In genomic region chr5:121385461-121386119, GRCm38 (mm10) we compare ENCODE assay signal across 8 mouse cellular contexts. TPM values are rescaled to one million over a fixed set of nuclear protein-coding genes. Genes with fewer than 3 reads are reported as not detected.
A peak's percentile ranks its signal among the peaks of the same experiment; 100 is the strongest.
DNase-seq lines count a peak whose midpoint lies in the region; ATAC-seq and TF ChIP-seq lines count a peak whose summit lies in the region.

TSS of gene Trafd1 (minus strand) at chr5:121385632.

- peaks cover 27% of the 10 kb centered on the region for H3K36me3 ChIP-seq in heart, embryonic 10.5 days
- peaks cover 13% of the 10 kb centered on the region for H3K36me3 ChIP-seq in kidney, embryonic 16.5 days (ENCODE audit: insufficient read depth, low read length)
- H3K36me3 ChIP-seq in liver, adult 2 months (ENCODE audit: control insufficient read depth, insufficient read depth, low read length): peaks cover 6% of the 10 kb centered on the region
- H3K36me3 ChIP-seq in myocyte (ENCODE audit: control insufficient read depth, insufficient read depth): no peaks in the 10 kb centered on the region
- H3K36me3 ChIP-seq in splenic B cell, adult 2 months (ENCODE audit: control insufficient read depth, insufficient read depth, low read length, poor library complexity, severe bottlenecking): 0 out of 2 replicates have a peak, but pooled peaks cover 3% of the 10 kb centered on the region

- no peak for TF ChIP-seq POLR2A in bone marrow macrophage, adult 2 months (IDR thresholded peaks at IDR 0.05; ENCODE audit: borderline replicate concordance, low read depth, low read length)
- TF ChIP-seq POLR2A in embryonic fibroblast, embryonic 13.5 days (IDR thresholded peaks at IDR 0.05; ENCODE audit: low read depth, low read length): peak; percentile 63
- TF ChIP-seq POLR2A in liver, adult 2 months (IDR thresholded peaks at IDR 0.05; ENCODE audit: extremely low read depth, insufficient read depth, low read length): 0 out of 2 replicates have a peak, but pooled peaks have one; percentile 22
- TF ChIP-seq POLR2A in myocyte (IDR thresholded peaks at IDR 0.05; ENCODE audit: insufficient read length, low read depth): peak; percentile 87

- peak; percentile 93 for DNase-seq in A20 (ENCODE audit: low read depth, low spot score)
- DNase-seq in heart, embryonic 10.5 days (ENCODE audit: low spot score): peak; percentile 98
- DNase-seq in liver, adult 2 months (ENCODE audit: extremely low read depth, low read depth, low spot score): peak; percentile 89
- DNase-seq in splenic B cell, adult 2 months (ENCODE audit: low read depth, low spot score): peak; percentile 93

- H3K4me2 ChIP-seq in kidney, embryonic 16.5 days (replicated peaks; ENCODE audit: low read depth, low read length): peak within 1 kb of the TSS; percentile 78
- peak within 1 kb of the TSS; percentile 77 for H3K4me2 ChIP-seq in myocyte (ENCODE audit: low read depth)

- H3K27me3 ChIP-seq in heart, embryonic 10.5 days (ENCODE audit: insufficient read depth, poor library complexity, severe bottlenecking): no peaks in the 10 kb centered on the region
- no peaks in the 10 kb centered on the region; the same call in 1 of the 2 replicates for H3K27me3 ChIP-seq in kidney, embryonic 16.5 days (ENCODE audit: insufficient read depth, low read length)
- no peaks in the 10 kb centered on the region for H3K27me3 ChIP-seq in liver, adult 2 months (ENCODE audit: control insufficient read depth, insufficient read depth, low read length)
- no peaks in the 10 kb centered on the region for H3K27me3 ChIP-seq in myocyte (ENCODE audit: control insufficient read depth, insufficient read depth, insufficient read length)
- H3K27me3 ChIP-seq in splenic B cell, adult 2 months (ENCODE audit: control insufficient read depth, insufficient read depth, low read length, poor library complexity, severe bottlenecking): no peaks in the 10 kb centered on the region

- H3K4me1 ChIP-seq in bone marrow macrophage, adult 2 months (ENCODE audit: control insufficient read depth, insufficient read depth, low read length): peaks cover 31% of the 10 kb centered on the region
- 0 out of 2 replicates have a peak, but pooled peaks cover 3% of the 10 kb centered on the region for H3K4me1 ChIP-seq in embryonic fibroblast, embryonic 13.5 days (ENCODE audit: control insufficient read depth, insufficient read depth, low read length)
- H3K4me1 ChIP-seq in heart, embryonic 10.5 days: peaks cover 3% of the 10 kb centered on the region; the same call in 1 of the 2 replicates
- peaks cover 15% of the 10 kb centered on the region; the same call in 1 of the 2 replicates for H3K4me1 ChIP-seq in kidney, embryonic 16.5 days (ENCODE audit: insufficient read depth, low read length)
- peaks cover 15% of the 10 kb centered on the region for H3K4me1 ChIP-seq in liver, adult 2 months (ENCODE audit: control insufficient read depth, insufficient read depth, low read length)

- H3K9ac ChIP-seq in kidney, embryonic 16.5 days (replicated peaks; ENCODE audit: low read length): peak within 1 kb of the TSS; percentile 85
- peak within 1 kb of the TSS; percentile 81 for H3K9ac ChIP-seq in liver, adult 2 months (ENCODE audit: low read depth, low read length)

- H3ac ChIP-seq in myocyte (ENCODE audit: control insufficient read depth, insufficient read length): peak within 1 kb of the TSS; percentile 45

- peak within 1 kb of the TSS; percentile 76 for H3K27ac ChIP-seq in bone marrow macrophage, adult 2 months (ENCODE audit: insufficient read depth, low read depth, low read length)
- H3K27ac ChIP-seq in embryonic fibroblast, embryonic 13.5 days (ENCODE audit: insufficient read depth, low read length): peak within 1 kb of the TSS; percentile 79
- H3K27ac ChIP-seq in heart, embryonic 10.5 days: peak within 1 kb of the TSS; percentile 93
- peak within 1 kb of the TSS; percentile 85 for H3K27ac ChIP-seq in kidney, embryonic 16.5 days (ENCODE audit: low read length)
- H3K27ac ChIP-seq in liver, adult 2 months (replicated peaks; ENCODE audit: insufficient read depth, low read depth, low read length): peak within 1 kb of the TSS; percentile 91

- under 1% methylated on average over 44 of the region's 45 CpGs for WGBS in heart, embryonic 10.5 days
- under 1% methylated on average over 43 of the region's 45 CpGs for WGBS in kidney, embryonic 16.5 days
- WGBS in liver, adult 2 months: 1% methylated on average over 36 of the region's 45 CpGs

- no peaks in the 10 kb centered on the region; the same call in 1 of the 2 replicates for H3K9me3 ChIP-seq in heart, embryonic 10.5 days
- H3K9me3 ChIP-seq in kidney, embryonic 16.5 days (ENCODE audit: low read length): no peaks in the 10 kb centered on the region

- TF ChIP-seq CTCF in bone marrow macrophage, adult 2 months (IDR thresholded peaks at IDR 0.05; ENCODE audit: low read depth, low read length): no peak
- no peak for TF ChIP-seq CTCF in embryonic fibroblast, embryonic 13.5 days (IDR thresholded peaks at IDR 0.05; ENCODE audit: borderline replicate concordance, insufficient read depth, low read length)
- no peak for TF ChIP-seq CTCF in liver, adult 2 months (IDR thresholded peaks at IDR 0.05; ENCODE audit: low read depth, low read length)

- peak; percentile 98 for ATAC-seq in kidney, embryonic 16.5 days (ENCODE audit: low FRiP score, low TSS enrichment)

- peak within 1 kb of the TSS; percentile 70 for H3K4me3 ChIP-seq in bone marrow macrophage, adult 2 months (ENCODE audit: insufficient read depth, low read length)
- H3K4me3 ChIP-seq in embryonic fibroblast, embryonic 13.5 days (ENCODE audit: insufficient read depth, low read length): peak within 1 kb of the TSS; percentile 86
- peak within 1 kb of the TSS; percentile 71 for H3K4me3 ChIP-seq in heart, embryonic 10.5 days
- peak within 1 kb of the TSS; percentile 71 for H3K4me3 ChIP-seq in kidney, embryonic 16.5 days (ENCODE audit: low read length)
- peak within 1 kb of the TSS; percentile 69 for H3K4me3 ChIP-seq in liver, adult 2 months (ENCODE audit: insufficient read depth, low read depth, low read length)
- H3K4me3 ChIP-seq in myocyte: peak within 1 kb of the TSS; percentile 71

- peaks cover 21% of the 10 kb centered on the region; the same call in 1 of the 2 replicates for H3K79me2 ChIP-seq in liver, adult 2 months (ENCODE audit: control insufficient read depth, insufficient read depth, low read length)
- no peaks in the 10 kb centered on the region for H3K79me2 ChIP-seq in myocyte (ENCODE audit: control insufficient read depth, insufficient read depth)

TF ChIP-seq in myocyte, 11 proteins besides CTCF, POLR2A, EP300 and RAD21:
- TF ChIP-seq MYOG (IDR thresholded peaks at IDR 0.05; ENCODE audit: control insufficient read depth in 1 of 3, insufficient read depth in 1 of 3, insufficient read length in 2 of 3, low read depth in 2 of 3) (peak in 2 of 3 experiments; percentile 12 to 72), MAX (IDR thresholded peaks at IDR 0.05; ENCODE audit: low read depth) (no peak), MYOD1 (IDR thresholded peaks at IDR 0.05; ENCODE audit: control insufficient read depth in 1 of 3, insufficient read length in 2 of 3, low read depth in 2 of 3) (peak in 1 of 3 experiments; percentile 64)

RNA-seq across cellular contexts. Expression of gene Trafd1, which starts in this region (rescaled TPM):
- 233 and 235 TPM in 2 replicates for polyA plus RNA-seq in bone marrow macrophage, adult 2 months (2012; ENCODE audit: insufficient read depth, insufficient read length, missing spikeins)
- 34.5 and 36.1 TPM in 2 replicates for polyA plus RNA-seq in embryonic fibroblast, embryonic 13.5 days (2011; ENCODE audit: insufficient read length, low read depth, missing spikeins)
- 71.9 and 80.3 TPM in 2 replicates for polyA plus RNA-seq in heart, embryonic 10.5 days (2016; fragmentation: Nextera tagmentation; extraction: Ambion mirVana)
- polyA plus RNA-seq in kidney, embryonic 16.5 days (2015; fragmentation: Nextera tagmentation; extraction: Ambion mirVana): 60.6 and 67.1 TPM in 2 replicates
- 49.5 and 53.7 TPM in 2 replicates for total RNA-seq in liver, adult 2 months (2014; rRNA removed)
- 53.2 and 67.0 TPM in 2 replicates for polyA plus RNA-seq in liver, adult 2 months (2012; rRNA removed)
- 29.3 TPM for polyA plus RNA-seq in myocyte (2012; fragmentation: generic; extraction: Trizol)

Comparison
In these comparisons a context has a peak if more than half of its experiments do, and no peak if none do; other contexts are left out.
1. Peak in every context shown above with its lines: DNase-seq, ATAC-seq, H3K4me3 ChIP-seq and H3K27ac ChIP-seq.